Mouse (Mus musculus) stomach, postnatal 0 days (tissue): ENCODE measurements around the gene Osbpl6. TPM values are rescaled to one million over a fixed set of nuclear protein-coding genes. Genes with fewer than 3 reads are reported as not detected.

Experiments
- ATAC-seq: fragments of 200-750 bp; cut with Nextera tagmentation; 2 replicates; pipeline ENCODE4 v1.8.0; 2017; ENCODE audit not compliant: low FRiP score, low TSS enrichment
- DNase-seq: peaks from one replicate; pipeline ENCODE4 v3.0.0-alpha.2; 2016; ENCODE audit warnings: low spot score
- H3K27ac ChIP-seq: fragments of 300-500 bp; sonication (generic); replicated peaks from 2 replicates; pipeline ENCODE4 v1.5.1; 2014; ENCODE audit warnings: mild to moderate bottlenecking, control low read depth
- H3K27me3 ChIP-seq: fragments of 300-500 bp; sonication (generic); 2 replicates; pipeline ENCODE4 v1.6.1; 2014; ENCODE audit warnings: low read length; ENCODE audit not compliant: control insufficient read depth, insufficient read depth
- H3K36me3 ChIP-seq: fragments of 300-500 bp; sonication (generic); 2 replicates; pipeline ENCODE4 v1.6.1; 2014; ENCODE audit warnings: low read length, mixed read lengths; ENCODE audit not compliant: control insufficient read depth, insufficient read depth
- H3K4me1 ChIP-seq: fragments of 300-500 bp; sonication (generic); replicated peaks from 2 replicates; pipeline ENCODE4 v1.6.1; 2014; ENCODE audit warnings: antibody characterized with exemption; ENCODE audit not compliant: control insufficient read depth, insufficient read depth
- H3K4me2 ChIP-seq: fragments of 300-500 bp; sonication (generic); replicated peaks from 2 replicates; pipeline ENCODE4 v1.6.1; 2014; ENCODE audit warnings: low read depth, mild to moderate bottlenecking, control low read depth, moderate library complexity
- H3K4me3 ChIP-seq: fragments of 300-500 bp; sonication (generic); 2 replicates; pipeline ENCODE4 v1.5.1; 2014; ENCODE audit warnings: low read depth, low read length, control low read depth
- H3K9ac ChIP-seq: fragments of 300-500 bp; sonication (generic); 2 replicates; pipeline ENCODE4 v1.6.1; 2014; ENCODE audit warnings: mild to moderate bottlenecking, low read length, control low read depth, mixed read lengths
- H3K9me3 ChIP-seq: fragments of 300-500 bp; sonication (generic); 2 replicates; pipeline ENCODE4 v1.6.1; 2016; ENCODE audit warnings: low read length; ENCODE audit not compliant: control insufficient read depth
- CTCF ChIP-seq: IDR thresholded peaks from 2 replicates; pipeline ENCODE4 v1.5.1; 2016; ENCODE audit warnings: antibody characterized with exemption, low read depth, mild to moderate bottlenecking, moderate library complexity
- EP300 ChIP-seq: optimal IDR thresholded peaks from 2 replicates; pipeline ENCODE3; 2016; ENCODE audit warnings: antibody characterized with exemption
- WGBS: fragments of 180-500 bp; shearing (Covaris S2); extraction: QIAGEN DNeasy Blood & Tissue Kit; methylation state at CpG from one replicate; pipeline ENCODE4 v1.1.7; 2014; 5-methylcytosine and 5-hydroxymethylcytosine counted together
- polyA plus RNA-seq: library from polyadenylated mRNA; unstranded; fragments of >200 nt; fragmentation: Nextera tagmentation; extraction: Ambion mirVana; gene quantifications from 2 replicates; pipeline ENCODE4 v1.2.1, GENCODE M21; 2015

Gene Osbpl6
- polyA plus RNA-seq, 1 experiment from 2014 or later = 4.7 TPM

DNA sequence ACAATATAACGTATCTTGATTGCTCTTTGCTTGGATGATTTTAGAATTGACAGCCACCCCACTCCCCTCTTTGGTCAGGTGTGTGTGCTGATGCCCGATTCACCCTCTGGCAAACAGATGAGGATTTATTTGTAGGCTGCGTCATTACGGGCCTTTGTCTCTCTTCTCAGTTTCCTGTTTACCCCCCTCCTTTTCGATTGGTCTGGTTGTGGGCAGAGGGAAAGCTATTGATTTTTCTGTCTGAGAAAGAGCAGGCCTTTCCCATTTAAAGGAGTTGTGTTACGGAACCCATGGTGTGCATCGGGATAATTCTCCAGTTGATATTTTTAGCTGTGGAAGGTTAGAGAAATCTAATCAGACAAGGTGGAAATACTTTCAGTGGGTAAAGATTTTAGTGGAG is 85.9 kb downstream of the Osbpl6 start:
- no peak for ATAC-seq
- WGBS = 42% methylated on average over 7 of the region's 7 CpGs
- Histone ChIP-seq H3K27me3 (no peaks in the 10 kb centered on the region), H3K4me2 (no peak overlapping the region), H3K4me3 (no peak overlapping the region), H3K27ac (no peak overlapping the region), H3K4me1 (no peaks in the 10 kb centered on the region), H3K9ac (no peak overlapping the region), H3K36me3 (no peaks in the 10 kb centered on the region), H3K9me3 (no peaks in the 10 kb centered on the region)
- DNase-seq = no peak
- TF ChIP-seq CTCF = no peak
- TF ChIP-seq EP300 = no peak

DNA sequence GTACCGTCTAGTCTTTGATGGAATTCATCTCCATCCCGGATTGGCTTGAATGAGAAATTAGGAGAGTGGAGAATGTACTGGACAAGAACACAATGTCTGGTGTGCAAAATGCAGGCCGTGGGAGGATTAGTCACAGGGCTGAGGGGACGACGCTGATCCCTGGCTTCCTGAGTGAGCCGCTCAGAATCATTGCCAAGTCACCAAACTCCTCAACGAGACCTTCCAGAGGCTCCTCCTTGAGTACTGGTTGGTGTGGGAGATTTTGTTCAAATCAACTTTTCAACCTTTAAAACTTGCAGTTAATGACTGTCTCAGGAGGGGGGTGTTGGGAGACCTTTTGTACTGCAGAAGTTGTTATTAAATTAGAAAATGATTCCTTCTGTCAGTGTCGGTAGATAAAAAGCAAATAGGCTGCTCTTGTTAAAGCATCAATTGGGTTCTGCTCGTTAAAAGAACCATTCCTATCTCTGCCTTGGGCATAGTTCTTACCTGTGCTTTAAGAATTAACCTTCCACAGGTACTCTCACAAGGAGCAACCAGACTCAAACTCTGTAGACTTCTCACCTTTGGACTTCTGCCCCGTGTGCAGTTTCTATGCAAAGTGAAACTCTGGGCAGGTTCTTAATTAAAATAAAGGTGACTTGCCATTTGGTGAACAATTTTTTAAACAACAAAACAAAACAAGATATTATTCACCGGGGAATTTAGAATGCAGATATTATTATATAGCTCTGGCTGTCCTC is 89.9 kb downstream of the Osbpl6 start:
- H3K27me3 ChIP-seq = no peaks in the 10 kb centered on the region
- no peak for TF ChIP-seq CTCF
- TF ChIP-seq EP300 = no peak
- H3K4me1 ChIP-seq = no peaks in the 10 kb centered on the region
- no peak for ATAC-seq
- H3K36me3 ChIP-seq = no peaks in the 10 kb centered on the region
- DNase-seq = no peak
- no peak overlapping the region for H3K27ac ChIP-seq
- no peak overlapping the region for H3K4me3 ChIP-seq
- H3K4me2 ChIP-seq = no peak overlapping the region
- WGBS = 69% methylated on average over 11 of the region's 11 CpGs
- H3K9me3 ChIP-seq = no peaks in the 10 kb centered on the region
- no peak overlapping the region for H3K9ac ChIP-seq

- Histone ChIP-seq H3K4me3 (no peak overlapping the region), H3K4me1 (no peaks in the 10 kb centered on the region), H3K36me3 (no peaks in the 10 kb centered on the region), H3K9me3 (no peaks in the 10 kb centered on the region), H3K9ac (no peak overlapping the region), H3K27me3 (no peaks in the 10 kb centered on the region), H3K27ac (no peak overlapping the region), H3K4me2 (no peak overlapping the region)
- DNase-seq (no peak), ATAC-seq (no peak)
- 73% methylated on average over 4 of the region's 4 CpGs for WGBS
- TF ChIP-seq CTCF (no peak), EP300 (no peak)
Observed at GRCm38 (mm10) chr2:76496749-76497140, 90.4 kb downstream of the Osbpl6 start.

GRCm38 (mm10) chr2:76498891-76499290 is 92.6 kb downstream of the Osbpl6 start:
- Histone ChIP-seq H3K36me3 (no peaks in the 10 kb centered on the region), H3K4me1 (no peaks in the 10 kb centered on the region), H3K9me3 (no peaks in the 10 kb centered on the region), H3K27me3 (no peaks in the 10 kb centered on the region), H3K9ac (no peak overlapping the region), H3K4me3 (no peak overlapping the region), H3K27ac (no peak overlapping the region), H3K4me2 (no peak overlapping the region)
- no peak for TF ChIP-seq EP300
- TF ChIP-seq CTCF = no peak
- ATAC-seq (peak; percentile 67), DNase-seq (no peak)
- WGBS = 79% methylated on average over 11 of the region's 11 CpGs

DNA sequence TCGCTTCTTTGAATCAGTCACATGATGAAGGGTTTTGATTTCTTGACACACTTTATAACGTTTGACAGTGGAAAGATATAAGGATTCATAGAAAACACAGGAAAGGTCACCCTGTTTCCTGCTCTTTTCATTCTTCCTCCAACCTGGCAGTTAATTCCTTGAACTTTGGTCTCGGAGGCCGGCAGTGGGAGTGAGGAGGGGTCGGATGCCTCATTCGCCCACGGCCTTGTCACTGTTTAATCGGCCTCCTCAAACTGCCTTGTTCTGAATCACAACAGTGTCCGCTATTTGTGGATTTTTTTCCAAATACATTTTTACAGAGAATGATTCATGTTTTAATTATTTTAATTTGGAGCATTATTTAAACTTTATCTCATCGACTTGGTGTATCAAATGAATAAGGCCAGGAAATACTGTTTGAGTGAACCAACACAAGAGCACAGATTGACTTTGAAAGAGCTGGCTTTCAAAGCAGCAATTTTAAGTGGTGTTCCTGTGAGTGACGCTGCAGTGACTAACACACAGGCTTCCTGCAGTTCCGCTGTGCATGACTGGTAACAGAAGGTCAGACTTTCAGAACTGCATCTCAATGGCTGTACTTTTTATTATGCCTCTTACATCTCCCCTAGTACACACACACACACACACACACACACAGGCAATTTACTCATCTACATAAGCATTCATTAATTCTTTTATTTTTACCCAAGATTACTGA is 98.0 kb downstream of the Osbpl6 start:
- no peaks in the 10 kb centered on the region for H3K9me3 ChIP-seq
- H3K4me3 ChIP-seq = no peak overlapping the region
- TF ChIP-seq EP300 (no peak), CTCF (no peak)
- DNase-seq (no peak), ATAC-seq (no peak)
- H3K9ac ChIP-seq = no peak overlapping the region
- H3K27me3 ChIP-seq = no peaks in the 10 kb centered on the region
- no peaks in the 10 kb centered on the region for H3K36me3 ChIP-seq
- H3K4me1 ChIP-seq = no peaks in the 10 kb centered on the region
- no peak overlapping the region for H3K4me2 ChIP-seq
- WGBS = 52% methylated on average over 12 of the region's 12 CpGs
- no peak overlapping the region for H3K27ac ChIP-seq

DNA sequence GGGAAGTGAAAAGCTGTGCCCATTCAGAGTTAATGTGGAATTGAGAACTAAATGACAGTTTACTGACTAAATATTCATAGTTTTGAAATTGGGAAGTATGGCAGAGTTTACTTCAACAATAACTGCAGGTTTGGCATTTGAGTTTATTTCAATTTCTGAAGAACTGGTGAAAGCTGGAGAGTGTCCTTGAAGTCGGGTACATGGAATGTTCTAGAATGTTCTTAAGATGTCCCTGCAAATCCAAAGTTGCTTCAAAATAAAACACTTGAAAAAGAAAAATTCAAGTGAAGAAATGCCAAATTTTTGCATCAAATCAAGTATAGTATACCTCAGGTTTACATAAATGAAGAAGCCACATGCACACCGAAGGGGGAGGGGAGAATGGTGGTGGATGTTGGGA is 98.7 kb downstream of the Osbpl6 start:
- Histone ChIP-seq H3K9ac (no peak overlapping the region), H3K36me3 (no peaks in the 10 kb centered on the region), H3K27ac (no peak overlapping the region), H3K9me3 (no peaks in the 10 kb centered on the region), H3K4me2 (no peak overlapping the region), H3K4me3 (no peak overlapping the region), H3K27me3 (no peaks in the 10 kb centered on the region), H3K4me1 (no peaks in the 10 kb centered on the region)
- no peak for DNase-seq
- ATAC-seq = no peak
- 90% methylated on average over 2 of the region's 2 CpGs for WGBS
- TF ChIP-seq CTCF = no peak
- no peak for TF ChIP-seq EP300
